Mouse (Mus musculus) liver, adult 2 months (tissue): ENCODE results near the gene Dydc1.

Experiments used
- CTCF ChIP-seq: fragments of 200-500 bp; IDR thresholded peaks from 2 replicates; pipeline ENCODE4 v1.5.1; 2011; ENCODE audit warnings: low read depth, low read length, control low read depth
- POLR2A ChIP-seq: fragments of 200-500 bp; IDR thresholded peaks from 2 replicates; pipeline ENCODE4 v1.6.1; 2011; ENCODE audit warnings: low read length, control low read depth; ENCODE audit not compliant: insufficient read depth; ENCODE audit errors: extremely low read depth

GRCm38 (mm10) chr14:41065168-41065567 is 7.5 kb upstream of the Dydc1 start:
- TF ChIP-seq POLR2A, result no peak
- no peak for TF ChIP-seq CTCF
